Mouse (Mus musculus) activated CD4-positive, CD25-positive, alpha-beta regulatory T cell, adult 4 months (primary cell): ENCODE results near the gene Tmem266. TPM values are rescaled to one million over a fixed set of nuclear protein-coding genes. Genes with fewer than 3 reads are reported as not detected.

Experiments
- ATAC-seq: one replicate; pipeline ENCODE4 v1.8.0; 2017
- polyA plus RNA-seq, 2 experiments: library from polyadenylated mRNA; unstranded; fragments of 100-300 nt; shearing (Covaris generic); gene quantifications; one replicate each; pipeline ENCODE4 v1.2.1; 2017

Tmem266 gene
- polyA plus RNA-seq, 2 experiments from 2014 or later = not detected

GRCm38 (mm10) chr9:55404256-55404655 is 77.5 kb downstream of the Tmem266 start:
- no peak for ATAC-seq

- no peak for ATAC-seq
Measured at GRCm38 (mm10) chr9:55404976-55405702, 78.4 kb downstream of the Tmem266 start.

- ATAC-seq = no peak
Measured at GRCm38 (mm10) chr9:55406773-55407172, 80.1 kb downstream of the Tmem266 start.

GRCm38 (mm10) chr9:55408851-55409250 is 82.1 kb downstream of the Tmem266 start:
- ATAC-seq = no peak

- no peak for ATAC-seq
Measured at GRCm38 (mm10) chr9:55409833-55410232, 83.1 kb downstream of the Tmem266 start.

GRCm38 (mm10) chr9:55410430-55410829 is 83.7 kb downstream of the Tmem266 start:
- ATAC-seq = no peak

GRCm38 (mm10) chr9:55411154-55411553 is 84.4 kb downstream of the Tmem266 start:
- ATAC-seq = no peak

- ATAC-seq = no peak
Measured at GRCm38 (mm10) chr9:55421786-55422185, 95.1 kb downstream of the Tmem266 start.

- no peak for ATAC-seq
Measured at GRCm38 (mm10) chr9:55423451-55424424, 97.0 kb downstream of the Tmem266 start.

- no peak for ATAC-seq
Measured at GRCm38 (mm10) chr9:55425271-55425810, 98.6 kb downstream of the Tmem266 start.

- ATAC-seq = no peak
Measured at GRCm38 (mm10) chr9:55429242-55429975, 102.7 kb downstream of the Tmem266 start.

GRCm38 (mm10) chr9:55430133-55430532 is 103.4 kb downstream of the Tmem266 start:
- ATAC-seq = no peak

- ATAC-seq = no peak
Measured at GRCm38 (mm10) chr9:55432306-55433289, 105.9 kb downstream of the Tmem266 start.

- ATAC-seq = no peak
Measured at GRCm38 (mm10) chr9:55433875-55434274, 107.2 kb downstream of the Tmem266 start.

- ATAC-seq = no peak
Measured at GRCm38 (mm10) chr9:55438433-55438832, 111.7 kb downstream of the Tmem266 start.

GRCm38 (mm10) chr9:55439206-55439780 is 112.6 kb downstream of the Tmem266 start:
- no peak for ATAC-seq

- no peak for ATAC-seq
Measured at GRCm38 (mm10) chr9:55447509-55447908, 120.8 kb downstream of the Tmem266 start.

GRCm38 (mm10) chr9:55449108-55449507 is 122.4 kb downstream of the Tmem266 start:
- no peak for ATAC-seq

GRCm38 (mm10) chr9:55450035-55450434 is 123.3 kb downstream of the Tmem266 start:
- no peak for ATAC-seq

GRCm38 (mm10) chr9:55451426-55451825 is 124.7 kb downstream of the Tmem266 start:
- no peak for ATAC-seq

- ATAC-seq = no peak
Measured at GRCm38 (mm10) chr9:55452906-55453305, 126.2 kb downstream of the Tmem266 start.
